Mouse (Mus musculus): Measurements from ENCODE around the gene Gm21083.
"Not testable (repeated sequence)": the region's sequence is repeated elsewhere in the genome, so short reads cannot be mapped to it uniquely, and the experiment has no call there.

Gm21083 gene

GRCm38 (mm10) chr5:15630068-15630467 is 52.9 kb downstream of the Gm21083 start:
- DNase-seq: not testable (repeated sequence)
